Mouse (Mus musculus): Measurements from ENCODE around the gene Tnfsf8. TPM values are rescaled to one million over a fixed set of nuclear protein-coding genes. Genes with fewer than 3 reads are reported as not detected.

The Tnfsf8 gene
- polyA plus RNA-seq, 1 experiment from 2014 or later = not detected

DNA sequence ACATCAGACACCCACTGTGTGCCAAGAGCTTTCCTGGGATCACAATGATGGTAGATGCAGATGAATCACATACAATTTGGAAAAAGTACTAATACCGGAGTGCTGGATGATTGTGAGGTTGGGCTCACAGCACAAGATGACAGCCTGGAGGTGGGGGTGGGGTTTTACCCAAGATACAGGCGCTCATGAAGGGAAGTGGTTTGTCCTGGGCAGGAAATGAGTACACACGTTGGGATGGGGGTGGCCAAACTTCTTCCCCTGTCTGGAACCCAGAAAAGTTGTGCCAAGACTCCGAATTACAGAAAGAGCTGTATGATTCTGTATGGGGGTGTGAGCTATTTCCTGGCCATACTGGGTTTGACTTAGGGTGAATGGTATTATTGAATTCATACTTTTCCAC is 38.0 kb downstream of the Tnfsf8 start:
- DNase-seq (ENCODE audit: low spot score) = no peak
- 73% methylated on average over 4 of the region's 4 CpGs for WGBS

DNA sequence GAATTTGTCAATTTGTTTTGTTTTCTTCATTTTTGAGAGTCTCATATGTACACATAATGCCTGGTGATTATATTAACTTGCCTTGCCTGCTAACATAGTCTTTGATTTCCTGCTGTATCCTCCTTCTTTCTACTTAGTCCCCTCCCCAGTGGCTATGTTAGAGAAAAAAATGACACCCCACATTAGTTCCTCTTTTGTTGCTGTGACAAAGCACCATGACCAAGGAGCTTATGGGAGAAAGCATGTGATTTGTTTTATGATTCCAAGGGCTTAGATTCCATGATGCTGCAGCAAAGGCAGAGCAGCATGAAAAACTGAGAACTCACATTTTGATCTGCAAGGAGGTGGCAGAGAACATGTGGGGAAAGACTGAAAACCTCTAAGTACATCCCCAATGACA is 43.6 kb downstream of the Tnfsf8 start:
- no peaks in the 10 kb centered on the region for H3K9me3 ChIP-seq (replicated peaks; ENCODE audit: control insufficient read depth, low read length)
- H3K36me3 ChIP-seq (replicated peaks; ENCODE audit: control insufficient read depth, insufficient read depth, low read depth, low read length) = no peaks in the 10 kb centered on the region
- H3K27ac ChIP-seq (replicated peaks; ENCODE audit: low read depth, low read length) = no peak overlapping the region
- H3K4me2 ChIP-seq (ENCODE audit: low read depth, low read length) = no peak overlapping the region
- ATAC-seq (replicated peaks; ENCODE audit: insufficient number of reproducible peaks, low FRiP score, low TSS enrichment, low read depth) (no peak), DNase-seq (ENCODE audit: low spot score) (no peak)
- H3K4me1 ChIP-seq (ENCODE audit: control insufficient read depth, insufficient read depth, low read length) = no peaks in the 10 kb centered on the region
- no peaks in the 10 kb centered on the region for H3K27me3 ChIP-seq (ENCODE audit: control insufficient read depth, insufficient read depth, low read length)
- H3K9ac ChIP-seq (replicated peaks; ENCODE audit: low read length) = no peak overlapping the region
- no peak overlapping the region for H3K4me3 ChIP-seq (ENCODE audit: low read depth, low read length)

More for the DNA sequence above, 38.0 kb downstream of the Tnfsf8 start:
- Histone ChIP-seq H3K27me3 (ENCODE audit: control insufficient read depth, insufficient read depth, low read length) (no peaks in the 10 kb centered on the region), H3K9me3 (replicated peaks; ENCODE audit: control insufficient read depth, low read length) (no peaks in the 10 kb centered on the region), H3K9ac (replicated peaks; ENCODE audit: low read length) (no peak overlapping the region), H3K36me3 (replicated peaks; ENCODE audit: control insufficient read depth, insufficient read depth, low read depth, low read length) (no peaks in the 10 kb centered on the region), H3K4me1 (ENCODE audit: control insufficient read depth, insufficient read depth, low read length) (no peaks in the 10 kb centered on the region), H3K27ac (replicated peaks; ENCODE audit: low read depth, low read length) (no peak overlapping the region), H3K4me3 (ENCODE audit: low read depth, low read length) (no peak overlapping the region), H3K4me2 (ENCODE audit: low read depth, low read length) (no peak overlapping the region)
- ATAC-seq (replicated peaks; ENCODE audit: insufficient number of reproducible peaks, low FRiP score, low TSS enrichment, low read depth) = no peak

DNA sequence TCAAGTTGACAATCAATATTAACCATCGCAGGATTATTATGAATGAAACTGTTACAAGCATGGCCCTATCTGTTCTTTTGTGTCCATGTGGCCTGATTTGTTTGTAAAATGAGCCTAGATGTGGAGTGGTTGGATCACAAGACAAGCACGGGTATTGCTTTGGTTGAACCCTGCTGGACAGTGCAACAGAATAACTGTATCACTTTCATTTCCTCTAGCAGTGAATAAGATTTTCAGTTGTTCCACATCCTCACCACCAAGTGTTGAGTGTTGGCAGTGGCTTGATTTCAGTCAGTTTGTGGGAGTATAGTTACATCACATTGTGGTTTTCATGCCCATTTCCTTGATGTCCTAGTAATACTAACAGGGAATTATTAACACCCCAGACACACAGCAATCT is 45.5 kb downstream of the Tnfsf8 start:
- H3K4me2 ChIP-seq (ENCODE audit: low read depth, low read length) = no peak overlapping the region
- 88% methylated on average over 2 of the region's 2 CpGs for WGBS
- H3K9ac ChIP-seq (replicated peaks; ENCODE audit: low read length) = no peak overlapping the region
- H3K27me3 ChIP-seq (ENCODE audit: control insufficient read depth, insufficient read depth, low read length) = no peaks in the 10 kb centered on the region
- H3K9me3 ChIP-seq (replicated peaks; ENCODE audit: control insufficient read depth, low read length) = no peaks in the 10 kb centered on the region
- H3K4me1 ChIP-seq (ENCODE audit: control insufficient read depth, insufficient read depth, low read length) = no peaks in the 10 kb centered on the region
- ATAC-seq (replicated peaks; ENCODE audit: insufficient number of reproducible peaks, low FRiP score, low TSS enrichment, low read depth) = no peak
- no peak overlapping the region for H3K27ac ChIP-seq (replicated peaks; ENCODE audit: low read depth, low read length)
- H3K4me3 ChIP-seq (ENCODE audit: low read depth, low read length) = no peak overlapping the region
- H3K36me3 ChIP-seq (replicated peaks; ENCODE audit: control insufficient read depth, insufficient read depth, low read depth, low read length) = no peaks in the 10 kb centered on the region
- no peak for DNase-seq (ENCODE audit: low spot score)

DNA sequence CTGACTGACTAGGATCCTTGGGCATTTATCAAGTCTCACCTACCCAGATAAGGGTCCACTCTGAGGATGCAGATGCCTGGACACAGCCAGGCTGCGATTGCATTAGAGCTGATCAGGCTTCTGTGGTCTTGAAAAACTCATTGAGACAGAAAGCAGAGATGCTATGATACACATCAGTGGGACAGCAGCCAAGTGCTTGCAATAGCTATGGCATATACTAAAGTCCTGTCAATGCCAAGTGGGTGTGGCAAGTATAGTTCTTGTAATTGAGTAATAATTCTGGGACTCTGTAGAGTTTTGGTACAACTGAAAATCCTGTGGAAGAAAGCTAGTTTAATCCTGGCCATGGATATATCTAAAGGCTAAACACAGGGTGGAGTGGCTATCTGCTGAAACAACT is 63.1 kb downstream of the Tnfsf8 start:
- no peak overlapping the region for H3K4me2 ChIP-seq (ENCODE audit: low read depth, low read length)
- H3K27ac ChIP-seq (replicated peaks; ENCODE audit: low read depth, low read length) = no peak overlapping the region
- H3K9me3 ChIP-seq (replicated peaks; ENCODE audit: control insufficient read depth, low read length) = no peaks in the 10 kb centered on the region
- H3K27me3 ChIP-seq (ENCODE audit: control insufficient read depth, insufficient read depth, low read length) = no peaks in the 10 kb centered on the region
- H3K36me3 ChIP-seq (replicated peaks; ENCODE audit: control insufficient read depth, insufficient read depth, low read depth, low read length) = no peaks in the 10 kb centered on the region
- DNase-seq (ENCODE audit: low spot score) (no peak), ATAC-seq (replicated peaks; ENCODE audit: insufficient number of reproducible peaks, low FRiP score, low TSS enrichment, low read depth) (no peak)
- H3K4me3 ChIP-seq (ENCODE audit: low read depth, low read length) = no peak overlapping the region
- 84% methylated on average over 1 of the region's 1 CpGs for WGBS
- no peak overlapping the region for H3K9ac ChIP-seq (replicated peaks; ENCODE audit: low read length)
- H3K4me1 ChIP-seq (ENCODE audit: control insufficient read depth, insufficient read depth, low read length) = no peaks in the 10 kb centered on the region

DNA sequence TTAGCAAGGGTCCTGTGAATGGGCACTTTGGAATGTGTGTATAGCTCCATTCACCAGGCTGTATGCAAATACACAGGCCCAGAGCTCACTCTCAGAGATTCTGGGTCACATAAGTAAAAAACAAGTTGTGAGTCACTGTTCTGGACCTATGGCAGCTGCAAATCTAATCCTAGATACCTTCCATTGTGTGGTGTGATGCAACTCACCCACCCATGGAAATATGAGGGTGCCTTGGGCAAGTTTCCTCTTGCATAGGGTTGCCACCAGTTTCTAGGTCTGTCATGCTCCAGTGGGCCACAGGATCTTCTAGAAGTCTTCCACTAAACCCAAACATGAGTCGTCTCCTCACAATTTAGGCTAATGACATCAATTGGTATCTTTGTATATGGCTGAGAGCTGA is 64.6 kb downstream of the Tnfsf8 start:
- 90% methylated on average over 1 of the region's 1 CpGs for WGBS
- no peaks in the 10 kb centered on the region for H3K36me3 ChIP-seq (replicated peaks; ENCODE audit: control insufficient read depth, insufficient read depth, low read depth, low read length)
- H3K4me3 ChIP-seq (ENCODE audit: low read depth, low read length) = no peak overlapping the region
- H3K4me1 ChIP-seq (ENCODE audit: control insufficient read depth, insufficient read depth, low read length) = no peaks in the 10 kb centered on the region
- no peak overlapping the region for H3K9ac ChIP-seq (replicated peaks; ENCODE audit: low read length)
- H3K27me3 ChIP-seq (ENCODE audit: control insufficient read depth, insufficient read depth, low read length) = no peaks in the 10 kb centered on the region
- H3K9me3 ChIP-seq (replicated peaks; ENCODE audit: control insufficient read depth, low read length) = no peaks in the 10 kb centered on the region
- no peak overlapping the region for H3K4me2 ChIP-seq (ENCODE audit: low read depth, low read length)
- no peak overlapping the region for H3K27ac ChIP-seq (replicated peaks; ENCODE audit: low read depth, low read length)
- ATAC-seq (replicated peaks; ENCODE audit: insufficient number of reproducible peaks, low FRiP score, low TSS enrichment, low read depth) = no peak
- DNase-seq (ENCODE audit: low spot score) = no peak

DNA sequence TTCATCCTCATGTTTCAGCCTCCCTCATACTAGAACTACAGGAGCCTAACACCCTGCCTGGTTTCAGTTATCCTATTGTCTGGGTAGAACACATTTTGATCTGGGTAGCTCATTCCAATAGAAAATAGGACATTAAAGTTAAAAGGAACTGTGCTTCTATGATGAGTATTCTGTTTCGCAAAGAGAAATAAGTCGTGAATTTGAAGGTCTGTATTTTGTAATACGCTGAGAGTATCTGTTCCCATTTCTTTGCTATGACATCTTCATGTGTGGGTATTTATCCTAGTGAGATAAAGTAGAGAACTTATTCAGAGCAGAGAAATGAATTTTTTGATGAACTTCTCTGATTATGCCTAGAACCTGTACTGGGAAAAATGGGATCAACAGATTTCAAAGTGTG is 68.8 kb downstream of the Tnfsf8 start:
- Histone ChIP-seq H3K4me2 (ENCODE audit: low read depth, low read length) (no peak overlapping the region), H3K27me3 (ENCODE audit: control insufficient read depth, insufficient read depth, low read length) (no peaks in the 10 kb centered on the region), H3K9me3 (replicated peaks; ENCODE audit: control insufficient read depth, low read length) (no peaks in the 10 kb centered on the region), H3K4me1 (ENCODE audit: control insufficient read depth, insufficient read depth, low read length) (no peaks in the 10 kb centered on the region), H3K4me3 (ENCODE audit: low read depth, low read length) (no peak overlapping the region), H3K27ac (replicated peaks; ENCODE audit: low read depth, low read length) (no peak overlapping the region), H3K36me3 (replicated peaks; ENCODE audit: control insufficient read depth, insufficient read depth, low read depth, low read length) (no peaks in the 10 kb centered on the region), H3K9ac (replicated peaks; ENCODE audit: low read length) (no peak overlapping the region)
- 98% methylated on average over 3 of the region's 3 CpGs for WGBS
- no peak for DNase-seq (ENCODE audit: low spot score)
- ATAC-seq (replicated peaks; ENCODE audit: insufficient number of reproducible peaks, low FRiP score, low TSS enrichment, low read depth) = no peak

DNA sequence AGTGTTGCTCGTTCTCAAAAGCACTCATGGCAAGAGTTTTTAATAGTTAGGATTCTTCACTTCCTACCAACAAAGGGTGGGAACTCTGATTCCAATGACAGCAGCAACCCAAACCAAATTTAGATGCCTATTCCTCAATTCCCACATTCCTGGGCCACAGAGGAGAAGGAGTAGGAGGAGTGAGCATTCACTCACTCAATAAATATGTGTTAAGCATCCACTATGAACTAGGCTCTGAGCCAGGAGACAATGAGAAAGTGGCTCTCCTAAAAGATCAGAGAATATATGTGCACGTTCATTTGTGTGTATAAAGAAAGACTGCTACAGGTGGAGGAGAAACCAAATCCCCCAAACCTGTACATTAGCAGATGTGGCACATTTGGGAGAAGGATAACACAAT is 75.7 kb downstream of the Tnfsf8 start:
- H3K4me3 ChIP-seq (ENCODE audit: low read depth, low read length) = no peak overlapping the region
- 83% methylated on average over 2 of the region's 2 CpGs for WGBS
- H3K4me2 ChIP-seq (ENCODE audit: low read depth, low read length) = no peak overlapping the region
- DNase-seq (ENCODE audit: low spot score) (no peak), ATAC-seq (replicated peaks; ENCODE audit: insufficient number of reproducible peaks, low FRiP score, low TSS enrichment, low read depth) (no peak)
- H3K9ac ChIP-seq (replicated peaks; ENCODE audit: low read length) = no peak overlapping the region
- H3K9me3 ChIP-seq (replicated peaks; ENCODE audit: control insufficient read depth, low read length) = no peaks in the 10 kb centered on the region
- no peaks in the 10 kb centered on the region for H3K4me1 ChIP-seq (ENCODE audit: control insufficient read depth, insufficient read depth, low read length)
- no peak overlapping the region for H3K27ac ChIP-seq (replicated peaks; ENCODE audit: low read depth, low read length)
- no peaks in the 10 kb centered on the region for H3K27me3 ChIP-seq (ENCODE audit: control insufficient read depth, insufficient read depth, low read length)
- no peaks in the 10 kb centered on the region for H3K36me3 ChIP-seq (replicated peaks; ENCODE audit: control insufficient read depth, insufficient read depth, low read depth, low read length)

DNA sequence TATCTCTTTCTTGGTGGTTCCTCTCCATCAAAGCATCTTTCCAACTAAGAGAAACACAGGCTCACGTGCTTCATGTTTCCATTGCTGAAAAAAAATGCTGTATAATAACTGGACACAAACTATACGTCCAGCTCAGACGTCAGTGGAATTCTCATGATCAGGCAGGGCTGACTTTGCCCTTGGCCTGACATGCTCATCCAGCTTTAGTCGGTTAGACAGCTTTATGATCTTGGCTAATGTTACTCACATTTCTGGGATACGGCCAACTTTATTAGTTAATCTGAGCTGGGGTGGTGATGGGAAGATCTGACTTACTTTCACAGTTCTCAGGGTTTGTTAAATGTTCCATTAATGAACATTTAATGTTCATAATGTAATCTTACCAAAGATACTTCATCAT is 77.3 kb downstream of the Tnfsf8 start:
- H3K4me2 ChIP-seq (ENCODE audit: low read depth, low read length) = no peak overlapping the region
- no peaks in the 10 kb centered on the region for H3K4me1 ChIP-seq (ENCODE audit: control insufficient read depth, insufficient read depth, low read length)
- no peak overlapping the region for H3K9ac ChIP-seq (replicated peaks; ENCODE audit: low read length)
- WGBS = 85% methylated on average over 5 of the region's 5 CpGs
- no peaks in the 10 kb centered on the region for H3K27me3 ChIP-seq (ENCODE audit: control insufficient read depth, insufficient read depth, low read length)
- no peak overlapping the region for H3K27ac ChIP-seq (replicated peaks; ENCODE audit: low read depth, low read length)
- H3K4me3 ChIP-seq (ENCODE audit: low read depth, low read length) = no peak overlapping the region
- no peak for ATAC-seq (replicated peaks; ENCODE audit: insufficient number of reproducible peaks, low FRiP score, low TSS enrichment, low read depth)
- no peaks in the 10 kb centered on the region for H3K36me3 ChIP-seq (replicated peaks; ENCODE audit: control insufficient read depth, insufficient read depth, low read depth, low read length)
- H3K9me3 ChIP-seq (replicated peaks; ENCODE audit: control insufficient read depth, low read length) = no peaks in the 10 kb centered on the region
- no peak for DNase-seq (ENCODE audit: low spot score)
